Mouse (Mus musculus) lung, embryonic 16.5 days (tissue): Measurements from ENCODE around the gene Atp5d. TPM values are rescaled to one million over a fixed set of nuclear protein-coding genes. Genes with fewer than 3 reads are reported as not detected.
A peak's percentile ranks its signal among the peaks of the same experiment; 100 is the strongest.

Experiments used
- ATAC-seq: fragments of 200-750 bp; cut with Nextera tagmentation; 2 replicates; pipeline ENCODE4 v1.8.0; 2017; ENCODE audit warnings: low read depth, mild to moderate bottlenecking, moderate library complexity
- H3K27ac ChIP-seq: fragments of 300-500 bp; sonication (generic); 2 replicates; pipeline ENCODE4 v1.5.1; 2014; ENCODE audit warnings: mild to moderate bottlenecking, control low read depth, low read length
- H3K27me3 ChIP-seq: fragments of 300-500 bp; sonication (generic); 2 replicates; pipeline ENCODE4 v1.6.1; 2014; ENCODE audit warnings: low read depth, low read length, mixed read lengths; ENCODE audit not compliant: control insufficient read depth, insufficient read depth
- H3K36me3 ChIP-seq: fragments of 300-500 bp; sonication (generic); 2 replicates; pipeline ENCODE4 v1.6.1; 2014; ENCODE audit warnings: low read length; ENCODE audit not compliant: control insufficient read depth, insufficient read depth
- H3K4me1 ChIP-seq: fragments of 300-500 bp; sonication (generic); replicated peaks from 2 replicates; pipeline ENCODE4 v1.6.1; 2014; ENCODE audit warnings: low read length, mixed read lengths; ENCODE audit not compliant: control insufficient read depth, insufficient read depth
- H3K4me2 ChIP-seq: fragments of 300-500 bp; sonication (generic); 2 replicates; pipeline ENCODE4 v1.6.1; 2014; ENCODE audit warnings: low read depth, low read length, control low read depth
- H3K4me3 ChIP-seq: fragments of 300-500 bp; sonication (generic); 2 replicates; pipeline ENCODE4 v1.5.1; 2014; ENCODE audit warnings: mild to moderate bottlenecking, low read length, control low read depth
- H3K9ac ChIP-seq: fragments of 300-500 bp; sonication (generic); 2 replicates; pipeline ENCODE4 v1.6.1; 2014; ENCODE audit warnings: low read length, control low read depth
- H3K9me3 ChIP-seq: fragments of 300-500 bp; sonication (generic); 2 replicates; pipeline ENCODE4 v1.6.1; 2016; ENCODE audit warnings: low read length; ENCODE audit not compliant: control insufficient read depth
- WGBS: fragments of 180-500 bp; shearing (Covaris S2); extraction: QIAGEN DNeasy Blood & Tissue Kit; methylation state at CpG from one replicate; pipeline ENCODE4 v1.1.7; 2014; 5-methylcytosine and 5-hydroxymethylcytosine counted together
- polyA plus RNA-seq: library from polyadenylated mRNA; unstranded; fragments of >200 nt; fragmentation: Nextera tagmentation; extraction: Ambion mirVana; gene quantifications from 2 replicates; pipeline ENCODE4 v1.2.1, GENCODE M21; 2015

The Atp5d gene
- polyA plus RNA-seq, 1 experiment from 2014 or later, result 534 TPM

DNA sequence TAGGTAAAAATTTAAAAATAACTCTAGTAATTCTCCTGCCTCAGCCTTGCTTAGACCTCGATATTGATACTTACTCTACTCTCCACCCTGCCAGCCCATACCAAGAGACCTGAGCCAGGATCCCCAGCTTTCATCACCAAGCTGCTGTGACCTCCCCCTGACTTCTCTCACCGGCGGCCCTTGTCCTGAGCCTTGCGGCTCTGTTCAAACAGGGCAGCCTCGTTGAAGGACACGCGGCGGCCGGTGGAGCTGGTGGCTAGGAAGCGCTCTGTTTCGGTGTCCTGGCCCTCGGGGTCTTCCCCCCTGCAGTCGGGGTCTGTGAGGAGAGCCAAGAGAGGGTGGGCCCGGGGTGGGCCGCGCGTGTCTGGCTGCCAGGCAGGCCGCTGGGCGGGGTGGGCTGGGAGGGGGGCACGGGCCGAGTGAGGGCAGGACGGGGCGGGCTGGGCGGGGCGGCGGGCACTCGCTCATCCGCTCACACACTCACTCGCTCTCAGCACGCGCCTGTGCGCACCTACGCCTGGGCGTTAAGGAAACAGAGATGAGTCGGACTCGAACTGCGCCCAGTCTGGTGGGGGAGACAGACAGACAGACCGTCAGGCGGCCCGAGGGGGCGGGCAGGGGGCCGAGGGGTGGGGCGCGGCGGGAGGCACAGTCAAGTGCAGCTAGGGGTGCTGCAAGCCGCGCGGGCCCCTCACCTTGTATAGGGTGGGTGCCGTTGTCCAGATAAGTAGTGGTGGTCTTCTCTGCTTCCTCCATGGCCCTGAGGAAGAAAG, 2.1 kb upstream of the Atp5d start:
- no peaks in the 10 kb centered on the region for H3K9me3 ChIP-seq
- peak overlapping the region; percentile 74 for H3K4me3 ChIP-seq
- H3K4me2 ChIP-seq, result peak overlapping the region; percentile 100
- ATAC-seq, result no peak
- H3K4me1 ChIP-seq, result peaks cover 34% of the 10 kb centered on the region
- peak overlapping the region; percentile 75 for H3K27ac ChIP-seq
- peaks cover 34% of the 10 kb centered on the region for H3K27me3 ChIP-seq
- peaks cover 11% of the 10 kb centered on the region for H3K36me3 ChIP-seq
- peak overlapping the region; percentile 79 for H3K9ac ChIP-seq
- 7% methylated on average over 34 of the region's 49 CpGs for WGBS

DNA sequence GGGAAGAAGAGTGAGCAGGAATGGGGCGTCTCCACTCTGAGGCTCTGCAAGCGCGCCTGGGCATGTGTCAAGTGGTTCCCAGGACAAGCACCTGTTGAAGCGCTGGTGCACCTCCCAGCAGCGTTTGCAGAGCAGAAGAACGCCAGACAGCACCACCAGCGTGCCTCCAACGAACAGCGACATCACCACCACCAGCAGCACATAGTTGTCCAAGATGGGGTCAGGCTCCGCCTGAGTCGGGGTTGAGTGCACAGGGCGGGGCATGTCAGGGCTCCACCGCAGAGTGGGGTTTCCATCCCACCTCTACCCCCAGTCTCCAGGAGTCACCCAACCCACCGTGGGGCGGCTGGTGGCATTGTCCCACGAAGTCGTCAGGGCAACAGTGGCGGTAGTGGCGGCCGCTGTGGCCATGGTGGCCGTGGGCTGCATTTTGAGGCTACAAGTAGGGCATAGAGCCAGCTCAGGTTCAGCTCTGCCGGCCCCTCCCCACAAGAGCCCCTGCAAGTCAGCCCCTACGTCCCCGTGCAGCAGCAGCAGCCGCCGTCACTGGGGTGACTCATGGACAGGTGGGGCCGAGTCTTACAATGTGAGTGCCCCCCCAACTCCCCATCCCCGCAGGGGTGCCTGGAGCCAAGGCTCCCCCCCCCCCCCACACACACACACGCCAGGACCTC, 1.3 kb upstream of the Atp5d start:
- peaks cover 34% of the 10 kb centered on the region for H3K27me3 ChIP-seq
- ATAC-seq, result 0 out of 2 replicates have a peak, but pooled peaks have one; percentile 5
- peak overlapping the region; percentile 74 for H3K4me3 ChIP-seq
- H3K9me3 ChIP-seq, result no peaks in the 10 kb centered on the region
- H3K36me3 ChIP-seq, result peaks cover 6% of the 10 kb centered on the region
- H3K9ac ChIP-seq, result peak overlapping the region; percentile 79
- peak overlapping the region; percentile 100 for H3K4me2 ChIP-seq
- peak overlapping the region; percentile 75 for H3K27ac ChIP-seq
- WGBS, result 3% methylated on average over 28 of the region's 29 CpGs
- H3K4me1 ChIP-seq, result peaks cover 34% of the 10 kb centered on the region

DNA sequence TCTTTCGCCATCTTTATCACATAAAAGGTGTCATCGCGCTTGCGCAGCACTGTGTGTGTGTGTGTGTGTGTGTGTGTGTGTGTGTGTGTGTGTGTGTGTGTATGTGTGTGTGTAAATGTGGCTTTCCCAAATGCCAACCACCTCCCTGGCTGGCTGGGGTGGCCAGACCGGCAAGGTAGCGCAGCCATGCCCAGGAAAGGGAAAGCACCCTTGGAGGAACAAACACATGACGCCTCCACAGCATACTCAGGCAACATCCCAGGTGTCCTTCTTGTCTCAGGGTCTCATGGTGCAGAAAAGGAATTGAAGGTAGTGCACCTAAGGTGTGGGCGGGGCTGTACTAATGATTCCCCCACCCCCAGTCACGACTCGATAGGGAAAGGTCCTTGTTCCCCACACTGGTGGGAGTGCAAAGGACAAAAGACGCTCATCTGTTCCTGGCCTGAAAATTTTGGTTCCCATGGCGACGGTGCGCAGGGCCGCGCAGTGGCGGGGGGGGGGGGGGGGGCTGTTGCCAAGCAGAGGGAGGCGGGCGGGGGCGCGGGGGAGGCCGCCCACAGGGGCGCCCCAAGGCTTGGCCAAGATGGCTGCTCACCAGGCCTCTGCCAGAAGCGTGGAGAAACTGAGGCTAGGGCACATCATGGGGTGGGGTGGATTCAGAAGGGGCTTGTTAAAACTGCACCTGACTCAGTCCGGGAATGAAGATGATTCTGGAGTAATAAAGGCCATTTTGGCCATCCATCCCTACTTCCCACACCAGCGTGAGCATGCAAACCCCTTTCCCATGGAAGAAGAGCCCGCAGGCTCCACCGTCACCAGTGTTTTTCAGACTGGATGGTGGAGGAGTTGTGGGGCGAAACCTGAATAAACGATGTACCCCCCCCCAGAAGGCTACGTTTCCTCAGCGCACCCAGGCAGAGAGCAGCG, 543 bp upstream of the Atp5d start:
- 0 out of 2 replicates have a peak, but pooled peaks cover 3% of the 10 kb centered on the region for H3K36me3 ChIP-seq
- H3K4me2 ChIP-seq, result peak overlapping the region; percentile 100
- 2% methylated on average over 21 of the region's 33 CpGs for WGBS
- H3K27ac ChIP-seq, result peak overlapping the region; percentile 75
- peaks cover 38% of the 10 kb centered on the region for H3K4me1 ChIP-seq
- ATAC-seq, result no peak
- H3K27me3 ChIP-seq, result peaks cover 34% of the 10 kb centered on the region
- H3K4me3 ChIP-seq, result peak overlapping the region; percentile 74
- no peaks in the 10 kb centered on the region for H3K9me3 ChIP-seq
- peak overlapping the region; percentile 79 for H3K9ac ChIP-seq

DNA sequence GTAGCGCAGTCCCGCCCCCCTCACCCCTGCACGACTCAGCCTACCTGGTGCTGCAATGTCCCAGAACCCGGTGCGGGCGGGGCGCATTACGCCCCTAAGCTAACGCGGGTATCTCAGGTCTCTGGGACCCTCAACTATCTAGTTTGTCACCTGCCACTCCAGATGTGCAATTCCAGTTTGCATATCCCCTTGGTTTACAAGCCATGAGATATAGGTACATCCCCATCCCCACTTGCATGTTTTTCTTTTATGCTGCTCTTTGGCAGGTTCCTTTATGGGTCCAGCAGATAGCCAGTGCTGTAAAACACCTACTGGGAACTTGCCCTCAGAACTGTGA, 975 bp downstream of the Atp5d start:
- peaks cover 35% of the 10 kb centered on the region for H3K4me1 ChIP-seq
- WGBS, result 0% methylated on average over 10 of the region's 10 CpGs
- H3K27me3 ChIP-seq, result peaks cover 34% of the 10 kb centered on the region

DNA sequence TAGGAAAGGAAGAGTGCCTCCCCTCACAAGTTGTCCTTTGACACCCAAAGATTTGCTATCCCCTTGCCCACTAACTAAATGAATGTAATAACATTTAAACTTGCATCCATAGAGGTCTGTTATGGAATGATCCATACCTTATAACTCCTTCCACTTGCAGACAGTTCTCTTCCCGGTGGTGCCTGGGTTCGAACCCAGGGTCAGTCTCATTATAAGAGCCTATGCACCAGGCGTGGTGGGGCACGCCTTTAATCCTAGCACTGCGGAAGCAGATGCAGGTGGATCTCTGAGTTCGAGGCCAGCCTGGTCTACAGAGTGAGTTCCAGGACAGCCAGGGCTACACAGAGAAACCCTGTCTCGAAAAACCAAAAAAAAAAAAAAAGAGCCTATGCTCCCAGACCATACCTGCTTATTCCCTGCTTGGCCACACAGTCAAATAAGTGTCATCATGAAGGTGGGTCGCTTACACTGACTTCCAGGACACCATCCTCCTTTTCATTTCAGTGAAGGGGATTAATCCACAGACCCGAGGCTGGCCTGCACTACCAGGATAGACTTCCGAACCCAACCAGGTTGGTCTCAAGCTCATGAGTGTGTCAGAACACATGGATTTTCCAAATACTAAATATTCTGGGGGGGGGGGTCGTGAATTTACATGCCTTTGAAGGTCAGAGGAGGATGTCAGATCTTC, 1.7 kb downstream of the Atp5d start:
- 73% methylated on average over 11 of the region's 11 CpGs for WGBS
- Histone ChIP-seq H3K9me3 (no peaks in the 10 kb centered on the region), H3K27me3 (peaks cover 34% of the 10 kb centered on the region), H3K36me3 (peaks cover 14% of the 10 kb centered on the region), H3K4me1 (peaks cover 35% of the 10 kb centered on the region), H3K27ac (no peak overlapping the region), H3K4me2 (no peak overlapping the region), H3K9ac (no peak overlapping the region), H3K4me3 (no peak overlapping the region)
- ATAC-seq, result no peak

More for the DNA sequence above, 975 bp downstream of the Atp5d start:
- ATAC-seq, result no peak
- Histone ChIP-seq H3K4me2 (peak overlapping the region; percentile 100), H3K27ac (peak overlapping the region; percentile 70), H3K4me3 (peak overlapping the region; percentile 74), H3K9ac (peak overlapping the region; percentile 79), H3K9me3 (no peaks in the 10 kb centered on the region), H3K36me3 (peaks cover 9% of the 10 kb centered on the region)

DNA sequence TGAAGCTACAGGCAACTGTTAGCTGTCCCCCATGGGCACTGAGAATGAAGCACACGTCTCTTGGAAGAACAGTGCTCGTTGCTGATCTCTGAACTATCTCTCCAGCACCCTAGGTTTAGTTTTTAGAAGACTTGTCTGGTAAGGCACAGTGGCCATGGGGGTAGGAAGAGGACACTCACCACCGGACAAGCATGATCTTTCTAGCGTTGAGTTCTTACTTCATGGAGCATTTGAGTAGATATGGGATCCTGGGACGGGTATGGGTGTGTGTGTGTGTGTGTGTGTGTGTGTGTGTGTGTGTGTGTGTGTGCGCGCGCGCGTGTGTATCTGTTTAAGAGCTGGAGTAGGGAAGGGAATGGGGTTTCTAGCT, 2.2 kb downstream of the Atp5d start, which contains the start of gene Cbarp:
Gene Cbarp (minus strand): TSS at position 170 of the 370 bp plus-strand sequence.
- peaks cover 30% of the 10 kb centered on the region for H3K27me3 ChIP-seq
- peaks cover 16% of the 10 kb centered on the region for H3K36me3 ChIP-seq
- ATAC-seq, result no peak
- peaks cover 36% of the 10 kb centered on the region for H3K4me1 ChIP-seq
- peak within 1 kb of the TSS; percentile 83 for H3K4me3 ChIP-seq
- peak within 1 kb of the TSS; percentile 78 for H3K27ac ChIP-seq
- H3K9ac ChIP-seq, result peak within 1 kb of the TSS; percentile 58
- peak within 1 kb of the TSS; percentile 96 for H3K4me2 ChIP-seq
- no peaks in the 10 kb centered on the region for H3K9me3 ChIP-seq
- 61% methylated on average over 10 of the region's 10 CpGs for WGBS

DNA sequence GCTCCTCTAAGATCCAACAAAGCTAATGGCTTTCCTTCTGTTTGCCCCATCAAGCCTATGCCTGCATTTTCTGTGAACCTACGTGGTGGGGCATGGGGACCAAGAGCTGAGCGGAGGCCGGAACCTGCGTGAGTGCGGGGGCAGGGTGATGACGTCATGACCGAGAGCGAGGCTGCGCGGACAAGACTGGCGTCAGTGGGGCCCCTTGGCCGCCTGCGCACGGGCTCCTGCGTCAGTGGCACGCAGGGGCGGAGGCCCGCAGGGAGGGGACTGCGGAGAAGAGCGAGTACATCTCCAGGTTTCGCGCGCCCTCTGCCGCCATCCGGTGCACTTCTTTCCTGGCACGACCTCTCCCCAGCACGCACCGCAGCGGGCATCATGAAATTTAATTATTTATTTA, 2.8 kb downstream of the Atp5d start:
- H3K4me2 ChIP-seq, result peak overlapping the region; percentile 96
- peak overlapping the region; percentile 58 for H3K9ac ChIP-seq
- peaks cover 18% of the 10 kb centered on the region for H3K36me3 ChIP-seq
- no peaks in the 10 kb centered on the region for H3K9me3 ChIP-seq
- peaks cover 41% of the 10 kb centered on the region for H3K4me1 ChIP-seq
- H3K27ac ChIP-seq, result peak overlapping the region; percentile 78
- H3K27me3 ChIP-seq, result peaks cover 25% of the 10 kb centered on the region
- 0% methylated on average over 29 of the region's 29 CpGs for WGBS
- peak; percentile 71 for ATAC-seq
- H3K4me3 ChIP-seq, result peak overlapping the region; percentile 83

DNA sequence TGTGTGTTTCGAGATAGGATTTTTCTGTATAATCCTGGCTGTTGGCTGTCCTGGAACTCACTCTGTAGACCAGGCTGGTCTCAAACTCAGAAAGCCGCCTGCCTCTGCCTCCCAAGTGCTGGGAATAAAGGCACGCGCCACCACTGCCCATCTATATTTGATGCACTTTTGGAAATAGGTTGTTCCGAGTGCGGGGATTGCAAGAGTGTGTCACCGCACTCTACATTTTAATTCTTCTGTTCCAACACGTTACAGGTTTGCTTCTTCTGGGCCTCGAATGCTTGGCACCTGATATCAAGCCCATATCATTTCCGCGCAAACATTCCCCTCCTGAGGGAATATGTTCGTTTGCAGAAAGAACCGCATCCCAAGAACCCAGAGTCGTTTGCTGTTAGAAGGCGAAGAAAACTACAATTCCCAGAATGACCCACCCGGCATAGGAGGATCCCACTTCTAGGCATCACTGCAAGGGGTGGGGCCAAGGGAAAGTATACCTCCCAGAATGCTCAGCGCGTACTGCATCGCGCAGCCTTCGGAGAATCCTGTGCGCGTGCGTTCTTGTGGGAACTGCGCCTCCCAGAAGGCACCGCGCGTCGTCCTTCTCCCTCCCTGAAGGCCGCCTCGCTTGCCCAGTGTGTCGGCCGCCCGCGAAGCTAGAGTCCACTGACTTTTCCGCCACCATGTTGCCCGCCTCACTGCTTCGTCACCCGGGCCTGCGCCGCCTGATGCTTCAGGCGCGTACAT, 3.5 kb downstream of the Atp5d start:
- H3K4me1 ChIP-seq, result peaks cover 44% of the 10 kb centered on the region
- peak overlapping the region; percentile 86 for H3K27ac ChIP-seq
- H3K27me3 ChIP-seq, result peaks cover 18% of the 10 kb centered on the region
- H3K4me3 ChIP-seq, result peak overlapping the region; percentile 83
- peak; percentile 87 for ATAC-seq
- peaks cover 18% of the 10 kb centered on the region for H3K36me3 ChIP-seq
- H3K4me2 ChIP-seq, result peak overlapping the region; percentile 96
- WGBS, result under 1% methylated on average over 43 of the region's 43 CpGs
- no peaks in the 10 kb centered on the region for H3K9me3 ChIP-seq
- peak overlapping the region; percentile 93 for H3K9ac ChIP-seq
